Mouse (Mus musculus): ENCODE data around the gene Rad54l. TPM values are rescaled to one million over a fixed set of nuclear protein-coding genes. Genes with fewer than 3 reads are reported as not detected.
A peak's percentile ranks its signal among the peaks of the same experiment; 100 is the strongest.

Rad54l gene
- polyA plus RNA-seq, 1 experiment from 2014 or later, result 37.6 TPM

GRCm38 (mm10) chr4:116157882-116158281, 34.4 kb upstream of the Rad54l start:
- Histone ChIP-seq H3K4me3 (no peak overlapping the region), H3K4me2 (no peak overlapping the region), H3K4me1 (no peaks in the 10 kb centered on the region), H3K36me3 (peaks cover 81% of the 10 kb centered on the region), H3K27me3 (no peaks in the 10 kb centered on the region), H3K27ac (no peak overlapping the region), H3K9ac (no peak overlapping the region), H3K9me3 (no peaks in the 10 kb centered on the region)
- WGBS, result 79% methylated on average over 2 of the region's 2 CpGs
- ATAC-seq (ENCODE audit: insufficient number of reproducible peaks, insufficient read depth, low FRiP score, low TSS enrichment, low read depth), result no peak

GRCm38 (mm10) chr4:116152702-116153101, 29.2 kb upstream of the Rad54l start:
- no peak for ATAC-seq (ENCODE audit: insufficient number of reproducible peaks, insufficient read depth, low FRiP score, low TSS enrichment, low read depth)
- Histone ChIP-seq H3K27ac (no peak overlapping the region), H3K4me3 (no peak overlapping the region), H3K4me2 (no peak overlapping the region), H3K9me3 (no peaks in the 10 kb centered on the region), H3K27me3 (no peaks in the 10 kb centered on the region), H3K36me3 (peaks cover 59% of the 10 kb centered on the region), H3K4me1 (peaks cover 15% of the 10 kb centered on the region), H3K9ac (no peak overlapping the region)
- WGBS, result 93% methylated on average over 15 of the region's 15 CpGs

- Histone ChIP-seq H3K27me3 (no peaks in the 10 kb centered on the region), H3K9ac (peak within 1 kb of the TSS; percentile 93), H3K4me3 (peak within 1 kb of the TSS; percentile 75), H3K4me1 (peaks cover 15% of the 10 kb centered on the region), H3K27ac (peak within 1 kb of the TSS; percentile 89), H3K4me2 (peak within 1 kb of the TSS; percentile 69), H3K9me3 (no peaks in the 10 kb centered on the region), H3K36me3 (peaks cover 45% of the 10 kb centered on the region)
- 77% methylated on average over 6 of the region's 6 CpGs for WGBS
- ATAC-seq (ENCODE audit: insufficient number of reproducible peaks, insufficient read depth, low FRiP score, low TSS enrichment, low read depth), result no peak
Measured at GRCm38 (mm10) chr4:116151238-116151637, 27.7 kb upstream of the Rad54l start, which contains the start of gene Lurap1. TSS of gene Lurap1 (minus strand) at chr4:116151338.

GRCm38 (mm10) chr4:116150862-116151221, 27.4 kb upstream of the Rad54l start:
- peak overlapping the region; percentile 89 for H3K27ac ChIP-seq
- peaks cover 15% of the 10 kb centered on the region for H3K4me1 ChIP-seq
- H3K4me3 ChIP-seq, result peak overlapping the region; percentile 75
- ATAC-seq (ENCODE audit: insufficient number of reproducible peaks, insufficient read depth, low FRiP score, low TSS enrichment, low read depth), result no peak
- H3K4me2 ChIP-seq, result peak overlapping the region; percentile 69
- peak overlapping the region; percentile 93 for H3K9ac ChIP-seq
- H3K36me3 ChIP-seq, result peaks cover 41% of the 10 kb centered on the region
- 24% methylated on average over 4 of the region's 4 CpGs for WGBS
- H3K27me3 ChIP-seq, result no peaks in the 10 kb centered on the region
- no peaks in the 10 kb centered on the region for H3K9me3 ChIP-seq

- H3K27ac ChIP-seq, result peak overlapping the region; percentile 89
Measured at GRCm38 (mm10) chr4:116150156-116150861, 26.8 kb upstream of the Rad54l start.

GRCm38 (mm10) chr4:116149812-116150155, 26.3 kb upstream of the Rad54l start:
- Histone ChIP-seq H3K9me3 (no peaks in the 10 kb centered on the region), H3K4me1 (peaks cover 17% of the 10 kb centered on the region), H3K4me3 (peak overlapping the region; percentile 75), H3K4me2 (peak overlapping the region; percentile 69), H3K27ac (peak overlapping the region; percentile 89), H3K9ac (peak overlapping the region; percentile 93), H3K36me3 (peaks cover 30% of the 10 kb centered on the region), H3K27me3 (no peaks in the 10 kb centered on the region)
- WGBS, result 18% methylated on average over 6 of the region's 6 CpGs
- ATAC-seq (ENCODE audit: insufficient number of reproducible peaks, insufficient read depth, low FRiP score, low TSS enrichment, low read depth), result no peak

More at GRCm38 (mm10) chr4:116150156-116150861, 26.8 kb upstream of the Rad54l start:
- Histone ChIP-seq H3K4me3 (peak overlapping the region; percentile 75), H3K4me2 (peak overlapping the region; percentile 69), H3K9ac (peak overlapping the region; percentile 93), H3K27me3 (no peaks in the 10 kb centered on the region), H3K9me3 (no peaks in the 10 kb centered on the region), H3K4me1 (peaks cover 15% of the 10 kb centered on the region), H3K36me3 (peaks cover 36% of the 10 kb centered on the region)
- WGBS, result under 1% methylated on average over 64 of the region's 73 CpGs
- ATAC-seq (ENCODE audit: insufficient number of reproducible peaks, insufficient read depth, low FRiP score, low TSS enrichment, low read depth), result peak; percentile 85

GRCm38 (mm10) chr4:116143891-116144717, 20.6 kb upstream of the Rad54l start:
- peak; percentile 58; the same call in 1 of the 2 replicates for ATAC-seq (ENCODE audit: insufficient number of reproducible peaks, insufficient read depth, low FRiP score, low TSS enrichment, low read depth)
- H3K36me3 ChIP-seq, result no peaks in the 10 kb centered on the region
- H3K9ac ChIP-seq, result peak overlapping the region; percentile 83
- H3K4me1 ChIP-seq, result peaks cover 14% of the 10 kb centered on the region
- no peaks in the 10 kb centered on the region for H3K9me3 ChIP-seq
- WGBS, result under 1% methylated on average over 40 of the region's 47 CpGs
- no peak overlapping the region for H3K27ac ChIP-seq
- peaks cover 6% of the 10 kb centered on the region; the same call in 1 of the 2 replicates for H3K27me3 ChIP-seq
- peak overlapping the region; percentile 91 for H3K4me2 ChIP-seq
- peak overlapping the region; percentile 71 for H3K4me3 ChIP-seq

- peak overlapping the region; percentile 71 for H3K4me3 ChIP-seq
- no peak for ATAC-seq (ENCODE audit: insufficient number of reproducible peaks, insufficient read depth, low FRiP score, low TSS enrichment, low read depth)
- no peaks in the 10 kb centered on the region for H3K36me3 ChIP-seq
- WGBS, result 7% methylated on average over 7 of the region's 7 CpGs
- H3K9me3 ChIP-seq, result no peaks in the 10 kb centered on the region
- no peak overlapping the region for H3K27ac ChIP-seq
- peak overlapping the region; percentile 91 for H3K4me2 ChIP-seq
- H3K9ac ChIP-seq, result peak overlapping the region; percentile 83
- peaks cover 6% of the 10 kb centered on the region; the same call in 1 of the 2 replicates for H3K27me3 ChIP-seq
- H3K4me1 ChIP-seq, result peaks cover 14% of the 10 kb centered on the region
Measured at GRCm38 (mm10) chr4:116143317-116143811, 19.9 kb upstream of the Rad54l start.

GRCm38 (mm10) chr4:116142269-116142668, 18.8 kb upstream of the Rad54l start:
- H3K4me1 ChIP-seq, result peaks cover 14% of the 10 kb centered on the region
- ATAC-seq (ENCODE audit: insufficient number of reproducible peaks, insufficient read depth, low FRiP score, low TSS enrichment, low read depth), result no peak

GRCm38 (mm10) chr4:116141736-116142135, 18.2 kb upstream of the Rad54l start:
- WGBS, result 80% methylated on average over 1 of the region's 1 CpGs
- Histone ChIP-seq H3K9ac (no peak overlapping the region; the same call in 1 of the 2 replicates), H3K4me3 (no peak overlapping the region), H3K4me1 (peaks cover 14% of the 10 kb centered on the region), H3K4me2 (no peak overlapping the region), H3K27ac (no peak overlapping the region), H3K9me3 (no peaks in the 10 kb centered on the region), H3K27me3 (peaks cover 6% of the 10 kb centered on the region; the same call in 1 of the 2 replicates), H3K36me3 (0 out of 2 replicates have a peak, but pooled peaks cover 5% of the 10 kb centered on the region)
- ATAC-seq (ENCODE audit: insufficient number of reproducible peaks, insufficient read depth, low FRiP score, low TSS enrichment, low read depth), result no peak

More at GRCm38 (mm10) chr4:116142269-116142668, 18.8 kb upstream of the Rad54l start:
- Histone ChIP-seq H3K36me3 (0 out of 2 replicates have a peak, but pooled peaks cover 2% of the 10 kb centered on the region), H3K27ac (no peak overlapping the region), H3K27me3 (peaks cover 6% of the 10 kb centered on the region; the same call in 1 of the 2 replicates), H3K4me2 (no peak overlapping the region), H3K9ac (no peak overlapping the region), H3K4me3 (no peak overlapping the region), H3K9me3 (no peaks in the 10 kb centered on the region)
- 81% methylated on average over 7 of the region's 7 CpGs for WGBS

- Histone ChIP-seq H3K9ac (no peak overlapping the region; the same call in 1 of the 2 replicates), H3K9me3 (no peaks in the 10 kb centered on the region), H3K27ac (no peak overlapping the region), H3K27me3 (peaks cover 6% of the 10 kb centered on the region; the same call in 1 of the 2 replicates), H3K36me3 (0 out of 2 replicates have a peak, but pooled peaks cover 8% of the 10 kb centered on the region), H3K4me1 (peaks cover 14% of the 10 kb centered on the region), H3K4me2 (no peak overlapping the region), H3K4me3 (no peak overlapping the region)
- ATAC-seq (ENCODE audit: insufficient number of reproducible peaks, insufficient read depth, low FRiP score, low TSS enrichment, low read depth), result no peak
- 78% methylated on average over 7 of the region's 7 CpGs for WGBS
Measured at GRCm38 (mm10) chr4:116140801-116141574, 17.5 kb upstream of the Rad54l start.

Measured in embryonic facial prominence, embryonic 13.5 days (tissue).